ENCODE assay signal across 8 mouse cellular contexts in the genomic region with DNA sequence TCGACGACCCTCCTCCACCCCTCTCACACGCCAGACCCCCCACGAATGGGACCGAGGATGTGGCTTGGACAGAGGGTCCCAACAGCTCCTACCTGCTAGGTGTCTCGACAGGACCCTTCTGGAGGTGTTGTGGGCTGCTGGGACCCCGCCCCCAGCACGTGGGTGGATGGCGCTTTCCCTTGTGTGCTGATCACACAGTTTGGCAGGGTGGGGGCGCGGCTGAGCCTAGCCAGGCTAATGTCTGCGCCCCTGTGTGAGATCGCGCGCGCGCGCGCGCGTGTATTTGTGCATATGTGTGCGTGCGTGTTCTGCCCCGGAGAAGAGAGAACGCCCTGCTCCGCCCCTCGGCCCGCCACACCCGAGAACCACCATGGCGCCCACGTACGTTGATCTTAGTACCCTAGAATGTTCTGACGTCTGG. TPM values are rescaled to one million over a fixed set of nuclear protein-coding genes. Genes with fewer than 3 reads are reported as not detected.
DNase-seq lines count a peak whose midpoint lies in the region; ATAC-seq and TF ChIP-seq lines count a peak whose summit lies in the region.

Syt5 (minus strand) TSS at position 321 of the 421 bp plus-strand sequence.

- WGBS in embryonic facial prominence, embryonic 13.5 days, result 8% methylated on average over 33 of the region's 33 CpGs
- WGBS in intestine, embryonic 14.5 days, result 5% methylated on average over 33 of the region's 33 CpGs
- WGBS in liver, embryonic 12.5 days (ENCODE audit: insufficient replicate concordance), result 9% methylated on average over 32 of the region's 33 CpGs

- H3K9ac ChIP-seq in embryonic facial prominence, embryonic 13.5 days, result peak within 1 kb of the TSS; percentile 52
- peak within 1 kb of the TSS; percentile 27; the same call in 1 of the 2 replicates for H3K9ac ChIP-seq in intestine, embryonic 14.5 days (ENCODE audit: low read length)
- H3K9ac ChIP-seq in liver, embryonic 12.5 days, result no peak within 1 kb of the TSS

- peak within 1 kb of the TSS; percentile 77 for H3K4me2 ChIP-seq in embryonic facial prominence, embryonic 13.5 days
- peak within 1 kb of the TSS; percentile 63 for H3K4me2 ChIP-seq in intestine, embryonic 14.5 days (ENCODE audit: low read length)
- peak within 1 kb of the TSS; percentile 57 for H3K4me2 ChIP-seq in liver, embryonic 12.5 days

- no peaks in the 10 kb centered on the region for H3K36me3 ChIP-seq in E14TG2a.4 (ENCODE audit: insufficient read depth, low read length)
- H3K36me3 ChIP-seq in embryonic facial prominence, embryonic 13.5 days, result no peaks in the 10 kb centered on the region
- no peaks in the 10 kb centered on the region for H3K36me3 ChIP-seq in intestine, embryonic 14.5 days (ENCODE audit: control insufficient read depth, insufficient read depth, low read length)
- H3K36me3 ChIP-seq in liver, embryonic 12.5 days, result no peaks in the 10 kb centered on the region

- H3K4me3 ChIP-seq in E14TG2a.4 (replicated peaks; ENCODE audit: low read length), result peak within 1 kb of the TSS; percentile 72
- peak within 1 kb of the TSS; percentile 39 for H3K4me3 ChIP-seq in embryonic facial prominence, embryonic 13.5 days
- peak within 1 kb of the TSS; percentile 26 for H3K4me3 ChIP-seq in intestine, embryonic 14.5 days (ENCODE audit: low read depth, low read length)
- peak within 1 kb of the TSS; percentile 29 for H3K4me3 ChIP-seq in liver, embryonic 12.5 days

- H3K27me3 ChIP-seq in E14TG2a.4 (ENCODE audit: insufficient read depth, low read length), result peaks cover 30% of the 10 kb centered on the region
- H3K27me3 ChIP-seq in embryonic facial prominence, embryonic 13.5 days, result peaks cover 17% of the 10 kb centered on the region
- no peaks in the 10 kb centered on the region for H3K27me3 ChIP-seq in intestine, embryonic 14.5 days (replicated peaks; ENCODE audit: control insufficient read depth, insufficient read depth, low read length)
- H3K27me3 ChIP-seq in liver, embryonic 12.5 days (replicated peaks), result peaks cover 42% of the 10 kb centered on the region

- DNase-seq in embryo, embryonic 10.5 days (ENCODE audit: low spot score), result peak; percentile 41
- no peak for DNase-seq in embryo, embryonic 10 days (ENCODE audit: low spot score)
- DNase-seq in intestine, embryonic 14.5 days (ENCODE audit: low spot score), result peak; percentile 71
- peak; percentile 78 for DNase-seq in right cerebral cortex, postnatal 25 days
- DNase-seq in ovary, adult 18-20 months (ENCODE audit: low spot score), result no peak

- H3K9me3 ChIP-seq in E14TG2a.4 (ENCODE audit: low read length), result no peaks in the 10 kb centered on the region
- no peaks in the 10 kb centered on the region for H3K9me3 ChIP-seq in embryonic facial prominence, embryonic 13.5 days
- H3K9me3 ChIP-seq in intestine, embryonic 14.5 days (ENCODE audit: control insufficient read depth, low read length), result no peaks in the 10 kb centered on the region
- no peaks in the 10 kb centered on the region for H3K9me3 ChIP-seq in liver, embryonic 12.5 days (replicated peaks)

- no peak for TF ChIP-seq CTCF in E14TG2a.4 (conservative IDR thresholded peaks at IDR 0.05; ENCODE audit: low read length)

- H3K4me1 ChIP-seq in E14TG2a.4 (replicated peaks; ENCODE audit: low read depth, low read length), result peaks cover 27% of the 10 kb centered on the region
- H3K4me1 ChIP-seq in embryonic facial prominence, embryonic 13.5 days, result peaks cover 15% of the 10 kb centered on the region
- H3K4me1 ChIP-seq in intestine, embryonic 14.5 days (replicated peaks; ENCODE audit: control insufficient read depth, insufficient read depth, low read length), result peaks cover 3% of the 10 kb centered on the region; the same call in 1 of the 2 replicates
- peaks cover 8% of the 10 kb centered on the region for H3K4me1 ChIP-seq in liver, embryonic 12.5 days

- peak; percentile 59; the same call in 1 of the 2 replicates for ATAC-seq in embryonic facial prominence, embryonic 13.5 days (ENCODE audit: insufficient number of reproducible peaks, insufficient read depth, low FRiP score, low TSS enrichment, low read depth)
- peak; percentile 65; the same call in 1 of the 2 replicates for ATAC-seq in intestine, embryonic 14.5 days (replicated peaks; ENCODE audit: low FRiP score, low TSS enrichment, low read depth)
- peak; percentile 31; the same call in 1 of the 2 replicates for ATAC-seq in liver, embryonic 12.5 days

- no peak within 1 kb of the TSS for H3K27ac ChIP-seq in embryonic facial prominence, embryonic 13.5 days
- H3K27ac ChIP-seq in intestine, embryonic 14.5 days (ENCODE audit: low read depth), result no peak within 1 kb of the TSS
- no peak within 1 kb of the TSS for H3K27ac ChIP-seq in liver, embryonic 12.5 days

RNA-seq across cellular contexts. Expression of gene Syt5, which starts in this region (rescaled TPM):
- 8.3 and 9.1 TPM in 2 replicates for polyA plus RNA-seq in embryonic facial prominence, embryonic 13.5 days (2015; fragmentation: Nextera tagmentation; extraction: Ambion mirVana)
- 5.6 and 6.7 TPM in 2 replicates for polyA plus RNA-seq in intestine, embryonic 14.5 days (2014; fragmentation: Nextera tagmentation; extraction: Ambion mirVana)
- polyA plus RNA-seq in liver, embryonic 12.5 days (2016; fragmentation: Nextera tagmentation; extraction: Ambion mirVana), result 0.84 and 1.3 TPM in 2 replicates

Comparison
In these comparisons a context has a peak if more than half of its experiments do, and no peak if none do; other contexts are left out.
1. DNase-seq: peak in embryo, embryonic 10.5 days (single experiment), intestine, embryonic 14.5 days (single experiment) and right cerebral cortex, postnatal 25 days (single experiment); none in embryo, embryonic 10 days (single experiment) and ovary, adult 18-20 months (single experiment).
2. Peak in every context shown above with its lines, with median percentiles within 50 percentile points of each other: H3K4me3 ChIP-seq, ATAC-seq and H3K4me2 ChIP-seq.